In the genomic region with DNA sequence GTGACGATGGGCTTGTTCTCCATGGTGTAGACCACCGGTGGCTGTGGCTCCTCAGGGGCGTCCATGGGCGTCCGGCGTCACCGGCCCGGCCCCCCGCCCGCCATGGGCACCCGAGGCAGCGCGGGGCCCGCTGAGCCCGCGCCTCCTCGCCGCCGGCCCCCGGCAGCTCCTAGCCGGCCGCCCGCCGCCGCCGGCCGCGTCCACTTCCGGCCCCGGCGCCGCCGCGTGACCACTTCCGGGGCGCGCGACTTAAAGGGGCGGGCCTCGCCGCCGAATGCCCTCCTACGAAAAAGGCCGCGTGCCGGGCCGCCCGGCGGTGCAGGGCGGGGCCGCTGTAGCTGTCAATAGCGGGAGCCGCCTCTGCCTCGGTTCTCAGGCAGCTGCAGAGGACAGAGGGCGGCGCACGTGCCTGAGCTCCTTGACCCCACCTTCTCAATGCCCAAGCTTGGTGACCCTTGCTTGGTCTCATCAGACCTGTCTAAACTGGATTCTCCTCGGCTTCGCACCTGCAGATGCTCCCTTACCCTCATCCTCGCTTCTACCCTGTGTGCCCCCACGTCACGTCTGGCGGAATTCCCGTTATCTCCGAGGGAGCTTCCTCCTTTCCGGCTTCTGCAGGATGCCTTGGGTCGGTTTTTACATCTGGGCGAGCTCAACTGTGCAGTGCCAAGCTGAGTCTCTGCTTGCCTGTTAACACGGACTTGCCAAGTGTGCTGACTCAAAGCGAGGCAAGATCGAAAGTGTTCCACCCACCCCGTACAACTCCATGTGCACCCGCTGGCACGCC, we compare ENCODE assay signal across 7 mouse cellular contexts. TPM values are rescaled to one million over a fixed set of nuclear protein-coding genes. Genes with fewer than 3 reads are reported as not detected.
DNase-seq lines count a peak whose midpoint lies in the region; ATAC-seq and TF ChIP-seq lines count a peak whose summit lies in the region.

A gene (minus strand): TSS at position 204 of the 787 bp plus-strand sequence.

- peaks cover 11% of the 10 kb centered on the region for H3K4me1 ChIP-seq in embryonic facial prominence, embryonic 12.5 days
- peaks cover 7% of the 10 kb centered on the region; the same call in 1 of the 2 replicates for H3K4me1 ChIP-seq in kidney, adult 2 months (ENCODE audit: control insufficient read depth, insufficient read depth, low read length)
- H3K4me1 ChIP-seq in limb, embryonic 12.5 days (replicated peaks): peaks cover 18% of the 10 kb centered on the region
- peaks cover 27% of the 10 kb centered on the region for H3K4me1 ChIP-seq in midbrain, embryonic 15.5 days
- peaks cover 5% of the 10 kb centered on the region; the same call in 1 of the 2 replicates for H3K4me1 ChIP-seq in spleen, adult 2 months (ENCODE audit: control insufficient read depth, insufficient read depth, insufficient read length)

- no peaks in the 10 kb centered on the region for H3K9me3 ChIP-seq in embryonic facial prominence, embryonic 12.5 days
- H3K9me3 ChIP-seq in limb, embryonic 12.5 days: no peaks in the 10 kb centered on the region
- no peaks in the 10 kb centered on the region for H3K9me3 ChIP-seq in midbrain, embryonic 15.5 days

- peak; percentile 94 for ATAC-seq in embryonic facial prominence, embryonic 12.5 days (ENCODE audit: insufficient number of reproducible peaks, insufficient read depth, low FRiP score, low TSS enrichment)
- ATAC-seq in limb, embryonic 12.5 days (ENCODE audit: insufficient number of reproducible peaks, insufficient read depth, low FRiP score, low TSS enrichment, low read depth): peak; percentile 85
- peak; percentile 96 for ATAC-seq in midbrain, embryonic 15.5 days (replicated peaks)

- TF ChIP-seq POLR2A in kidney, adult 2 months (IDR thresholded peaks at IDR 0.05; ENCODE audit: low read depth, low read length): no peak
- no peak for TF ChIP-seq POLR2A in spleen, adult 2 months (IDR thresholded peaks at IDR 0.05; ENCODE audit: low read depth, low read length)

- no peaks in the 10 kb centered on the region for H3K36me3 ChIP-seq in embryonic facial prominence, embryonic 12.5 days
- H3K36me3 ChIP-seq in kidney, adult 2 months (ENCODE audit: control insufficient read depth, insufficient read depth, low read length): no peaks in the 10 kb centered on the region
- no peaks in the 10 kb centered on the region for H3K36me3 ChIP-seq in limb, embryonic 12.5 days
- H3K36me3 ChIP-seq in midbrain, embryonic 15.5 days (replicated peaks): no peaks in the 10 kb centered on the region
- no peaks in the 10 kb centered on the region for H3K36me3 ChIP-seq in spleen, adult 2 months (ENCODE audit: control insufficient read depth, insufficient read depth, low read length)

- H3K27me3 ChIP-seq in embryonic facial prominence, embryonic 12.5 days: no peaks in the 10 kb centered on the region
- no peaks in the 10 kb centered on the region for H3K27me3 ChIP-seq in kidney, adult 2 months (replicated peaks; ENCODE audit: control insufficient read depth, insufficient read depth, low read length)
- no peaks in the 10 kb centered on the region for H3K27me3 ChIP-seq in limb, embryonic 12.5 days
- H3K27me3 ChIP-seq in midbrain, embryonic 15.5 days (replicated peaks): no peaks in the 10 kb centered on the region
- no peaks in the 10 kb centered on the region for H3K27me3 ChIP-seq in spleen, adult 2 months (ENCODE audit: control insufficient read depth, insufficient read depth, low read length)

- no peak for TF ChIP-seq CTCF in kidney, adult 2 months (conservative IDR thresholded peaks at IDR 0.05; ENCODE audit: insufficient read depth, insufficient read length, low read depth, low read length)
- TF ChIP-seq CTCF in spleen, adult 2 months (IDR thresholded peaks at IDR 0.05; ENCODE audit: extremely low read depth, insufficient read depth, insufficient read length, insufficient replicate concordance): no peak

- DNase-seq in adrenal gland, postnatal 25 days: peak; percentile 90
- DNase-seq in heart, adult 18-20 months: peak; percentile 89 to 93
- DNase-seq in kidney, adult 2 months: peak; percentile 94
- peak; percentile 61 to 85 for DNase-seq in spleen, adult 2 months (ENCODE audit: low read depth in 1 of 2, low spot score in 2 of 2)

- WGBS in embryonic facial prominence, embryonic 12.5 days: under 1% methylated on average over 68 of the region's 74 CpGs
- WGBS in kidney, adult 2 months: 1% methylated on average over 74 of the region's 74 CpGs
- under 1% methylated on average over 68 of the region's 74 CpGs for WGBS in limb, embryonic 12.5 days
- under 1% methylated on average over 70 of the region's 74 CpGs for WGBS in midbrain, embryonic 15.5 days
- under 1% methylated on average over 74 of the region's 74 CpGs for WGBS in spleen, adult 2 months

- H3K9ac ChIP-seq in embryonic facial prominence, embryonic 12.5 days: peak within 1 kb of the TSS; percentile 85
- peak within 1 kb of the TSS; percentile 79 for H3K9ac ChIP-seq in limb, embryonic 12.5 days (replicated peaks)
- peak within 1 kb of the TSS; percentile 72 for H3K9ac ChIP-seq in midbrain, embryonic 15.5 days

- 0 out of 2 replicates have a peak within 1 kb of the TSS, but pooled peaks have one; percentile 36 for H3K27ac ChIP-seq in embryonic facial prominence, embryonic 12.5 days
- H3K27ac ChIP-seq in kidney, adult 2 months (ENCODE audit: insufficient read depth, low read depth, low read length): peak within 1 kb of the TSS; percentile 67
- no peak within 1 kb of the TSS for H3K27ac ChIP-seq in limb, embryonic 12.5 days
- peak within 1 kb of the TSS; percentile 89 for H3K27ac ChIP-seq in midbrain, embryonic 15.5 days
- peak within 1 kb of the TSS; percentile 47 for H3K27ac ChIP-seq in spleen, adult 2 months (ENCODE audit: insufficient read depth, low read length)

- H3K4me2 ChIP-seq in embryonic facial prominence, embryonic 12.5 days (replicated peaks): peak within 1 kb of the TSS; percentile 97
- H3K4me2 ChIP-seq in limb, embryonic 12.5 days: peak within 1 kb of the TSS; percentile 95
- peak within 1 kb of the TSS; percentile 86 for H3K4me2 ChIP-seq in midbrain, embryonic 15.5 days

- H3K4me3 ChIP-seq in embryonic facial prominence, embryonic 12.5 days: peak within 1 kb of the TSS; percentile 96
- H3K4me3 ChIP-seq in kidney, adult 2 months (ENCODE audit: insufficient read depth, low read depth, low read length): peak within 1 kb of the TSS; percentile 79
- H3K4me3 ChIP-seq in limb, embryonic 12.5 days (replicated peaks): peak within 1 kb of the TSS; percentile 87
- peak within 1 kb of the TSS; percentile 79 for H3K4me3 ChIP-seq in midbrain, embryonic 15.5 days
- H3K4me3 ChIP-seq in spleen, adult 2 months (ENCODE audit: extremely low read depth, insufficient read depth, insufficient read length): peak within 1 kb of the TSS; percentile 65

RNA-seq across cellular contexts. Expression of the gene that starts here (rescaled TPM):
- total RNA-seq in adrenal gland, postnatal 25 days (2021): 53.0 and 56.6 TPM in 2 replicates
- polyA plus RNA-seq in embryonic facial prominence, embryonic 12.5 days (2016; fragmentation: Nextera tagmentation; extraction: Ambion mirVana): 17.4 and 18.6 TPM in 2 replicates
- total RNA-seq in heart, adult 18-20 months (2021): 10 to 100 TPM; 51.1 to 54.8 TPM
- 45.0 and 57.5 TPM in 2 replicates for polyA plus RNA-seq in kidney, adult 2 months (2012; rRNA removed)
- polyA plus RNA-seq in limb, embryonic 12.5 days (2016; fragmentation: Nextera tagmentation; extraction: Ambion mirVana): 17.0 and 18.8 TPM in 2 replicates
- polyA plus RNA-seq in midbrain, embryonic 15.5 days (2015; fragmentation: Nextera tagmentation; extraction: Ambion mirVana): 27.2 and 29.2 TPM in 2 replicates
- polyA plus RNA-seq in spleen, adult 2 months (2012; rRNA removed): 41.8 and 45.9 TPM in 2 replicates
